Mouse (Mus musculus): ENCODE data around the gene Gm37240. TPM values are rescaled to one million over a fixed set of nuclear protein-coding genes. Genes with fewer than 3 reads are reported as not detected.
A peak's percentile ranks its signal among the peaks of the same experiment; 100 is the strongest.

Gene Gm37240
- polyA plus RNA-seq, 1 experiment from 2014 or later: 4.6 TPM

GRCm38 (mm10) chr3:85606912-85607311 is 280.4 kb downstream of the Gm37240 start:
- peak; percentile 52 for ATAC-seq (ENCODE audit: low read depth)

GRCm38 (mm10) chr3:85603811-85604210 is 283.5 kb downstream of the Gm37240 start:
- no peak overlapping the region for H3K27ac ChIP-seq (ENCODE audit: low read length)
- no peak overlapping the region for H3K4me3 ChIP-seq (ENCODE audit: low read length)
- no peak for ATAC-seq (ENCODE audit: low read depth)
- no peak overlapping the region for H3K9ac ChIP-seq (ENCODE audit: low read length)
- no peaks in the 10 kb centered on the region for H3K27me3 ChIP-seq (ENCODE audit: control insufficient read depth, insufficient read depth, low read depth, low read length)
- H3K4me2 ChIP-seq (ENCODE audit: low read depth, low read length): no peak overlapping the region
- peaks cover 3% of the 10 kb centered on the region; the same call in 1 of the 2 replicates for H3K4me1 ChIP-seq (replicated peaks; ENCODE audit: control insufficient read depth, insufficient read depth, low read length)
- H3K9me3 ChIP-seq (ENCODE audit: control insufficient read depth, low read length): no peaks in the 10 kb centered on the region
- WGBS: 93% methylated on average over 1 of the region's 1 CpGs
- H3K36me3 ChIP-seq (ENCODE audit: control insufficient read depth, insufficient read depth, low read length): no peaks in the 10 kb centered on the region; the same call in 1 of the 2 replicates

More at GRCm38 (mm10) chr3:85606912-85607311, 280.4 kb downstream of the Gm37240 start:
- peaks cover 2% of the 10 kb centered on the region; the same call in 1 of the 2 replicates for H3K4me1 ChIP-seq (replicated peaks; ENCODE audit: control insufficient read depth, insufficient read depth, low read length)
- no peaks in the 10 kb centered on the region for H3K9me3 ChIP-seq (ENCODE audit: control insufficient read depth, low read length)
- 0 out of 2 replicates have a peak overlapping the region, but pooled peaks have one; percentile 29 for H3K27ac ChIP-seq (ENCODE audit: low read length)
- no peaks in the 10 kb centered on the region; the same call in 1 of the 2 replicates for H3K36me3 ChIP-seq (ENCODE audit: control insufficient read depth, insufficient read depth, low read length)
- H3K9ac ChIP-seq (ENCODE audit: low read length): no peak overlapping the region
- H3K27me3 ChIP-seq (ENCODE audit: control insufficient read depth, insufficient read depth, low read depth, low read length): no peaks in the 10 kb centered on the region
- no peak overlapping the region for H3K4me3 ChIP-seq (ENCODE audit: low read length)
- WGBS: 65% methylated on average over 3 of the region's 3 CpGs
- no peak overlapping the region for H3K4me2 ChIP-seq (ENCODE audit: low read depth, low read length)

GRCm38 (mm10) chr3:85601841-85602305 is 285.4 kb downstream of the Gm37240 start:
- no peaks in the 10 kb centered on the region for H3K27me3 ChIP-seq (ENCODE audit: control insufficient read depth, insufficient read depth, low read depth, low read length)
- no peak overlapping the region for H3K9ac ChIP-seq (ENCODE audit: low read length)
- 33% methylated on average over 3 of the region's 3 CpGs for WGBS
- H3K4me3 ChIP-seq (ENCODE audit: low read length): no peak overlapping the region
- ATAC-seq (ENCODE audit: low read depth): no peak
- H3K4me2 ChIP-seq (ENCODE audit: low read depth, low read length): no peak overlapping the region
- no peaks in the 10 kb centered on the region for H3K9me3 ChIP-seq (ENCODE audit: control insufficient read depth, low read length)
- H3K4me1 ChIP-seq (replicated peaks; ENCODE audit: control insufficient read depth, insufficient read depth, low read length): peaks cover 3% of the 10 kb centered on the region; the same call in 1 of the 2 replicates
- H3K36me3 ChIP-seq (ENCODE audit: control insufficient read depth, insufficient read depth, low read length): no peaks in the 10 kb centered on the region; the same call in 1 of the 2 replicates
- no peak overlapping the region for H3K27ac ChIP-seq (ENCODE audit: low read length)

GRCm38 (mm10) chr3:85599526-85599925 is 287.8 kb downstream of the Gm37240 start:
- Histone ChIP-seq H3K4me3 (ENCODE audit: low read length) (no peak overlapping the region), H3K4me1 (replicated peaks; ENCODE audit: control insufficient read depth, insufficient read depth, low read length) (peaks cover 3% of the 10 kb centered on the region; the same call in 1 of the 2 replicates), H3K4me2 (ENCODE audit: low read depth, low read length) (no peak overlapping the region), H3K9ac (ENCODE audit: low read length) (no peak overlapping the region), H3K9me3 (ENCODE audit: control insufficient read depth, low read length) (no peaks in the 10 kb centered on the region), H3K36me3 (ENCODE audit: control insufficient read depth, insufficient read depth, low read length) (no peaks in the 10 kb centered on the region), H3K27ac (ENCODE audit: low read length) (no peak overlapping the region), H3K27me3 (ENCODE audit: control insufficient read depth, insufficient read depth, low read depth, low read length) (no peaks in the 10 kb centered on the region)
- ATAC-seq (ENCODE audit: low read depth): no peak
- 78% methylated on average over 3 of the region's 3 CpGs for WGBS

- WGBS: 54% methylated on average over 3 of the region's 3 CpGs
- no peak for ATAC-seq (ENCODE audit: low read depth)
- Histone ChIP-seq H3K4me1 (replicated peaks; ENCODE audit: control insufficient read depth, insufficient read depth, low read length) (no peaks in the 10 kb centered on the region), H3K36me3 (ENCODE audit: control insufficient read depth, insufficient read depth, low read length) (no peaks in the 10 kb centered on the region), H3K27me3 (ENCODE audit: control insufficient read depth, insufficient read depth, low read depth, low read length) (no peaks in the 10 kb centered on the region), H3K9me3 (ENCODE audit: control insufficient read depth, low read length) (no peaks in the 10 kb centered on the region), H3K4me3 (ENCODE audit: low read length) (no peak overlapping the region), H3K27ac (ENCODE audit: low read length) (no peak overlapping the region), H3K4me2 (ENCODE audit: low read depth, low read length) (no peak overlapping the region), H3K9ac (ENCODE audit: low read length) (no peak overlapping the region)
Measured at GRCm38 (mm10) chr3:85594452-85594851, 292.9 kb downstream of the Gm37240 start.

- Histone ChIP-seq H3K36me3 (ENCODE audit: control insufficient read depth, insufficient read depth, low read length) (no peaks in the 10 kb centered on the region), H3K27me3 (ENCODE audit: control insufficient read depth, insufficient read depth, low read depth, low read length) (no peaks in the 10 kb centered on the region), H3K9me3 (ENCODE audit: control insufficient read depth, low read length) (no peaks in the 10 kb centered on the region), H3K27ac (ENCODE audit: low read length) (no peak overlapping the region), H3K4me1 (replicated peaks; ENCODE audit: control insufficient read depth, insufficient read depth, low read length) (no peaks in the 10 kb centered on the region), H3K4me2 (ENCODE audit: low read depth, low read length) (no peak overlapping the region), H3K9ac (ENCODE audit: low read length) (no peak overlapping the region), H3K4me3 (ENCODE audit: low read length) (no peak overlapping the region)
- no peak for ATAC-seq (ENCODE audit: low read depth)
- 78% methylated on average over 5 of the region's 5 CpGs for WGBS
Measured at GRCm38 (mm10) chr3:85592640-85593252, 294.6 kb downstream of the Gm37240 start.

- no peak for ATAC-seq (ENCODE audit: low read depth)
- Histone ChIP-seq H3K9ac (ENCODE audit: low read length) (no peak overlapping the region), H3K27me3 (ENCODE audit: control insufficient read depth, insufficient read depth, low read depth, low read length) (no peaks in the 10 kb centered on the region), H3K4me1 (replicated peaks; ENCODE audit: control insufficient read depth, insufficient read depth, low read length) (no peaks in the 10 kb centered on the region), H3K36me3 (ENCODE audit: control insufficient read depth, insufficient read depth, low read length) (no peaks in the 10 kb centered on the region), H3K9me3 (ENCODE audit: control insufficient read depth, low read length) (no peaks in the 10 kb centered on the region), H3K4me3 (ENCODE audit: low read length) (no peak overlapping the region), H3K4me2 (ENCODE audit: low read depth, low read length) (no peak overlapping the region), H3K27ac (ENCODE audit: low read length) (no peak overlapping the region)
- 58% methylated on average over 4 of the region's 4 CpGs for WGBS
Measured at GRCm38 (mm10) chr3:85592067-85592466, 295.3 kb downstream of the Gm37240 start.

GRCm38 (mm10) chr3:85590090-85590754 is 297.1 kb downstream of the Gm37240 start:
- Histone ChIP-seq H3K27me3 (ENCODE audit: control insufficient read depth, insufficient read depth, low read depth, low read length) (no peaks in the 10 kb centered on the region), H3K9ac (ENCODE audit: low read length) (no peak overlapping the region), H3K36me3 (ENCODE audit: control insufficient read depth, insufficient read depth, low read length) (no peaks in the 10 kb centered on the region), H3K27ac (ENCODE audit: low read length) (no peak overlapping the region), H3K4me1 (replicated peaks; ENCODE audit: control insufficient read depth, insufficient read depth, low read length) (no peaks in the 10 kb centered on the region), H3K4me3 (ENCODE audit: low read length) (no peak overlapping the region), H3K9me3 (ENCODE audit: control insufficient read depth, low read length) (no peaks in the 10 kb centered on the region), H3K4me2 (ENCODE audit: low read depth, low read length) (no peak overlapping the region)
- 82% methylated on average over 3 of the region's 3 CpGs for WGBS
- ATAC-seq (ENCODE audit: low read depth): no peak

- WGBS: 17% methylated on average over 2 of the region's 2 CpGs
- Histone ChIP-seq H3K36me3 (ENCODE audit: control insufficient read depth, insufficient read depth, low read length) (no peaks in the 10 kb centered on the region), H3K4me2 (ENCODE audit: low read depth, low read length) (no peak overlapping the region), H3K9me3 (ENCODE audit: control insufficient read depth, low read length) (no peaks in the 10 kb centered on the region), H3K4me1 (replicated peaks; ENCODE audit: control insufficient read depth, insufficient read depth, low read length) (no peaks in the 10 kb centered on the region), H3K4me3 (ENCODE audit: low read length) (no peak overlapping the region), H3K27ac (ENCODE audit: low read length) (peak overlapping the region; percentile 61), H3K9ac (ENCODE audit: low read length) (no peak overlapping the region), H3K27me3 (ENCODE audit: control insufficient read depth, insufficient read depth, low read depth, low read length) (no peaks in the 10 kb centered on the region)
- peak; percentile 88 for ATAC-seq (ENCODE audit: low read depth)
Measured at GRCm38 (mm10) chr3:85588701-85589100, 298.6 kb downstream of the Gm37240 start.
